Mouse (Mus musculus) retina, embryonic 14.5 days (tissue): ENCODE measurements around the gene Plac1.

Experiments used
- DNase-seq: peaks from one replicate; pipeline ENCODE4 v3.0.0-alpha.2; 2015; ENCODE audit warnings: low spot score

The Plac1 gene

DNA sequence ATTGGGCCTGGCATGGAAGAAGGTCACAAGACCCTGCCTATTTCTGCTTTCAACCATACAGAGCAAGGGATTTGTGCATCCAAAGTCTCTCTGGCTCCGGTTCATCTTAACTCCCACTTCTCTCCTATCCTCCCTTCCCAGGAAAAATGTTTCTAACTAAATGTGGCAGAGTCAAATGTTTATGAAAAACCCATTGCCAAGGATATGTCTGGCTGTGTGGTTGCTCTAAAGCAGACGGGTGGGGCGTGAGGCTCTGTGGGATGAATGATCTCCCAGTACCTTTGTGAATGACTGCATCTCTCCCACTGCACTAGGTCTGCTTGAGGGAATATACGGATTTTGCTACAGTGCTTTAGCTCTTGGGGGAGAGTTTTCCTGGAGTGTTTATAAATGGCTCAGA is 193.9 kb downstream of the Plac1 start:
- DNase-seq = no peak

DNA sequence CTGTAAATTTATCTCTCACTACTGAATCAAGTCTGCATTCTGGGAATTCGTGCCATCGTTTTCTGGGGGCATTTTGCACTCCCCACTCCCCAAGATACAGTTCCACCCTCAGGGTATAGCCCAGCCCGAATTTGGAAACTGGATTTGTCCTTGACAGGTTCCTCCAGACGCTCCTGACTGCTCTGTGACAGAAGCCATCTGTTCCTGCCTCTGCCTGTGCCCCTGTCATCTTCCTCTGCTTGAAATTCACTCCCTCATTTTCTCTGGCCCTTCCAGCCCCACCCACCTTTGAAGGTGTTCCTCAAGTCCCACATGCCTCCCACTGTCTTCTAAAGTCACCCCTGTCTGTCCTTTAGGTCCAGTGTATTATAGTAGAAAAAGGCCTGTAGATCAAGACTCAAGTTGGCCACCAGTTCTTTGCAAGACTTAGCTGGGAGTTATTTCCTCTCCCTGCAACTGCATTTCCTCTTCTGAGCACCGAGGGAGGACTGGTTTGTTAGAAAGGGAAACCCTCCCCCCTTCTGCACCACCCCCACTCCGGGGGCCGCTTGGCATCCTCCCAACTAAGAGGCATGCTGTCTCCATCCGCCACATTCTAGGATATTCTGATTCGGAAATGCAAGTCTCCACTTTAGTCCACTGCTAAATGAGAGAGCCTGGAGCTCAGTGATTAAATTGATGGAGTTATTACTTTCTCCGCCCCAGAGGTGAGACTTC is 194.6 kb downstream of the Plac1 start:
- DNase-seq = no peak

DNA sequence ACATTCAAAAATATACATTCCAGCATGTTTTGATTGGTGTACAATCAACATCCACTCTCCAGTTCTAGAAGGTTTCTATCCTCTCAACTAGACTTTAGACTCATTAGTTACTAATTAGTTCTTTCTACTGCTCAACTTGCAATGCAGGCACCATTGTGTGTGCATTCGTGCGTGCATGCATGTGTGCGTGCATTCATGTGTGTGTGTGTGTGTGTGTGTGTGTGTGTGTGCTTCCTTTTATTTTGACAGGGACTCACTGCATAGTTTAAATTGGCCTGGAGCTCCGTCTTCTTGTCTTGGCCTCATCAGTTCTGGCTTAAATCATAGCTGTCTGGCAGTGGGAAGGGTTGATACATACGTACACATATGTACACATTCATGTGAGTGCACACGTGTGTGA is 198.9 kb downstream of the Plac1 start:
- no peak for DNase-seq

DNA sequence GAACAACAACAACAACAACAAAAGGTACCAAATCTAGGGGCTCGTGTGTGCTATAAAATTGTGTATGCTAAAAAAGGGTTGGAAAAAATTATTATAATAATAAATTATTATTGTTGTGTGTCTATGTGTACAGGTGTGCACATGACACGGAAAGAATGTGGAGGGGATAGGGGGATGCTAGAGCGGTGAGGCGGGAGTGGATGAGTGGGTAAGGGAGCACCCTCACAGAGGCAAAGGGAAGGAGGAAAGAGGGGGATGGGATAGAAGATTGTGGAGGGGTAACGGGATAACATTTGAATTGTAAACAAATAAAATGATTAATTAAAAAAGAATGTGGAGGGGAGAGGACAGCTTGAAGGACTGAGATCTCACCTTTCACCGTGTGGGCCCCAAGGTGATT is 199.8 kb downstream of the Plac1 start:
- DNase-seq = no peak

DNA sequence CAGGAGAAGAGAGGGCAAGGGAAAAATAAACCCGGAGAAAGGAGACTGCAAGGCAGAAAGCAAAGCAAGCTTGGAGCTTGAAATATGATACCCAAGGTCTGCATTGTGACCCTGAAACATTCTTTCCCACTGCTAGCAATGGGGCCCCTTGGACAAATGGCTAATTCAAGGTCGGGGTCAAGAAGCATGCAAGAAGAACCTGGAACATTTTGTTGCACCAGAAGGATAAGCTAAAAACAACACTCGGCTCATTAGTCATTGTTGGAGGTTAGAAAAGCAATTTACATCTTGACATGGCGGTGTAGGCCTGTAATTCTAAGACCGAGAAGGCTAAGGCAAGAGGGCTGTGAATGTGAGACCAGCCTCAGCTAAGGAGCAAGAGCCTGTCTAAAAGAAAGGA is 200.3 kb downstream of the Plac1 start:
- DNase-seq = no peak

DNA sequence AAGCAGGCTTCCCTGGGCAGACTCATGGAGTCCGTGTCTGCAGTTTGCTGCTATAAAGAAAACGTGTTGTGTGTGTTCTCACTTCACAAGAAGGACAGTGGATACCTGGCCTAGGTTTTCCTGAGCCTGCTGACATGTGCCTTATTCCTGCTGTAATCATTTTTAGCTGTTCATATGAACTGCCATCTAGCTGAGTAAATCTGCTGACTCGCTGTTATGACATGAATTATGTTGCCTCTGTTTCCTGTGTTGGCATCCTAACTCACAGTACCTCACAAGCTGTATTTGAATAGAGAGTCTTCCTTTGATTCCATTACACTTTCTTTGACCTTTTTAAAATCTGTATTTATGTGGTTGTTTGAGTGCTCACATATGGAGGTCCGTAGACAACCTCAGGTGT is 201.7 kb downstream of the Plac1 start:
- no peak for DNase-seq

DNA sequence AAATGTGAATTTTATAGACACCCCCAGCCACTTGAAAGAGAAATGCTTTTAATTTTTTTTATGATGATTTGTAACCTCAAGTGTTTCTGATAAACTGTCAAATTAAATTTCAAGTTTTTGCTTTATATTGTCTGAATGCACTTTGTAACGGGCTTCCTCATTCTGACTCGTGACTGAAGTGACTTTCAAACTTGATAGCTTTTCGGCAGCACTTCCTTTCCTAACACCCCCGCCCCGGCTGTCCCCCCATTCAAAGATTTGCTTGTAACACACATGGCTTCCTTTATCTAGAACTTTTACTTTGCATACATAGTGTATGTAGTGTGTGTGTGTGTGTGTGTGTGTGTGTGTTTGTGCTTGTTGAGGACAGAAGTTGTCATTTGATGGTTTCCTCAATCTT is 210.4 kb downstream of the Plac1 start:
- no peak for DNase-seq

DNA sequence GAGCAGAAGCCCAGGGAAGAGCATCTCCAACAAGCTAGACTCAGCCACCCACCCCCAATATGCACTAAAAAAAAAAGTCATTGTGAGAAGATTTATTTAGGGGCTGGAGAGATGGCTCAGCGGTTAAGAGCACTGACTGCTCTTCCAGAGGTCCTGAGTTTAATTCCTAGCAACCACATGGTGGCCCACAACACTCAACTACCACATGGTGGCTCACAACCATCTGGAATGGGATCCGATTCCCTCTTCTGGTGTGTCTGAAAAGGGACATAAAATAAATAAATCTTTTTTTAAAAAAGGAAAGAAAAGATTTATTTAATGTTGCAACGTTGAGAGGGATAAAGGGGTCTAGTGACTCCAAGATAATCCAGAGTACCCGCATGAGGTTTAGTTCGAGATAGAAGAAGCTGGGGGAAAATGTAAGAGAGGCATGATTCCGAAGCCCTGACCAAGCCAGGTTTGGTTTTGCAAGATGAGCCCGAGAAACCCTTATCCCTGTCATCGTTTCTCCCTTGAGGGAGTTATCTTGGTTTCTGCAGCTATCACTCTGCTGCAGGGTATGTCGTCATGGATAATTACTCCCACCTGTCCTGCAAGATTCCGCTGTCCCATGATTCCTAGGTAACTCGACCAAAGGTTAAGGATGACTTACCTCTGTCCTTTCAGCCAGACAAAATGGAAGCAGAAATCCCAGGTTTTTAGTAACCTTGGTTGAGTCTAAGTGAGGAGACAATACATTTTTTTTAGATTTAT is 214.3 kb downstream of the Plac1 start:
- no peak for DNase-seq

DNA sequence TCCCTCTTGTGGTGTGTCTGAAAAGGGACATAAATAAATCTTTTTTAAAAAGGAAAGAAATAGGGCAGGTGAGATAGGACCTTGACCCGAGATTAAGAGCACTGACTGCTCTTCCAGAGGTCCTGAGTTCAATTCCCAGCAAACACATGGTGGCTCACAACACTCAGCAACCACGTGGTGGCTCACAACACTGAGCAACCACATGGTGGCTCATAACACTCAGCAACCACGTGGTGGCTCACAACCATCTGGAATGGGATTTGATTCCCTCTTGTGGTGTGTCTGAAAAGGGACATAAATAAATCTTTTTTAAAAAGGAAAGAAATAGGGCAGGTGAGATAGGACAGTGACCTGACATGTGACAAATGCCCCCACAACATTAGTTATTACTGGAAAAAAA is 215.6 kb downstream of the Plac1 start:
- peak; percentile 20 for DNase-seq

DNA sequence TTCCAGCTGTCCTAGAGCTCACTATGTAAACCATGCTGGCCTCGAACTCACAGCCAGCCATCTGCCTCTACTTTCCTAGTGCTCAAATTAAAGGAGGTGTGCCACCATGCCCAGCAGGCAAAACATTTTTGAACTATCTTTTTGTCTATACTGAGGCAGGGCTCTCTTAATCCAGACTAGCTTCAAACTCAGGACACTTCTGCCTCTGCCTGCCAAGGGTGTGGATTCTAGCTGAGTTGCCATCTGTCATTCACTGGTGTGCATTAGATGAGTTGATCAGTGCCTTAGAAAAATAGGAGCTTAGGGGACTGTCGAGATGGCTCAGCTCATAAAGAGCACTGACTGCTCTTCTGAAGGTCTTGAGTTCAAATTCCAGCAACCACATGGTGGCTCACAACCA is 216.9 kb downstream of the Plac1 start:
- DNase-seq = no peak
